Mouse (Mus musculus): ENCODE data around the gene Wdr46. TPM values are rescaled to one million over a fixed set of nuclear protein-coding genes. Genes with fewer than 3 reads are reported as not detected.
A peak's percentile ranks its signal among the peaks of the same experiment; 100 is the strongest.

The Wdr46 gene
- polyA plus RNA-seq, 1 experiment, result not detected

- TF ChIP-seq CTCF (IDR thresholded peaks at IDR 0.05; ENCODE audit: insufficient read depth, low read depth, low read length) (no peak), POLR2A (IDR thresholded peaks at IDR 0.05; ENCODE audit: insufficient read depth, low read depth, low read length) (no peak)
- Histone ChIP-seq H3K4me1 (ENCODE audit: control insufficient read depth, insufficient read depth, low read length) (no peaks in the 10 kb centered on the region), H3K27ac (ENCODE audit: insufficient read depth, low read depth, low read length) (no peak overlapping the region), H3K4me3 (ENCODE audit: insufficient read depth, low read depth, low read length) (no peak overlapping the region)
- 87% methylated on average over 17 of the region's 17 CpGs for WGBS
Observed at GRCm38 (mm10) chr17:33965082-33965845, 24.8 kb downstream of the Wdr46 start.

- 90% methylated on average over 16 of the region's 16 CpGs for WGBS
- no peak overlapping the region for H3K27ac ChIP-seq (ENCODE audit: insufficient read depth, low read depth, low read length)
- no peaks in the 10 kb centered on the region for H3K4me1 ChIP-seq (ENCODE audit: control insufficient read depth, insufficient read depth, low read length)
- TF ChIP-seq CTCF (IDR thresholded peaks at IDR 0.05; ENCODE audit: insufficient read depth, low read depth, low read length) (no peak), POLR2A (IDR thresholded peaks at IDR 0.05; ENCODE audit: insufficient read depth, low read depth, low read length) (no peak)
- no peak overlapping the region for H3K4me3 ChIP-seq (ENCODE audit: insufficient read depth, low read depth, low read length)
Observed at GRCm38 (mm10) chr17:33965846-33966550, 25.5 kb downstream of the Wdr46 start.

GRCm38 (mm10) chr17:33968489-33968888 is 28.0 kb downstream of the Wdr46 start:
- peak; percentile 72 for TF ChIP-seq CTCF (IDR thresholded peaks at IDR 0.05; ENCODE audit: insufficient read depth, low read depth, low read length)
- no peak for TF ChIP-seq POLR2A (IDR thresholded peaks at IDR 0.05; ENCODE audit: insufficient read depth, low read depth, low read length)
- WGBS, result 4% methylated on average over 9 of the region's 9 CpGs
- Histone ChIP-seq H3K4me3 (ENCODE audit: insufficient read depth, low read depth, low read length) (no peak overlapping the region), H3K27ac (ENCODE audit: insufficient read depth, low read depth, low read length) (no peak overlapping the region), H3K4me1 (ENCODE audit: control insufficient read depth, insufficient read depth, low read length) (no peaks in the 10 kb centered on the region)

- H3K4me3 ChIP-seq (ENCODE audit: insufficient read depth, low read depth, low read length), result no peak overlapping the region
- H3K4me1 ChIP-seq (ENCODE audit: control insufficient read depth, insufficient read depth, low read length), result no peaks in the 10 kb centered on the region
- 32% methylated on average over 5 of the region's 5 CpGs for WGBS
- no peak overlapping the region for H3K27ac ChIP-seq (ENCODE audit: insufficient read depth, low read depth, low read length)
- no peak for TF ChIP-seq CTCF (IDR thresholded peaks at IDR 0.05; ENCODE audit: insufficient read depth, low read depth, low read length)
- no peak for TF ChIP-seq POLR2A (IDR thresholded peaks at IDR 0.05; ENCODE audit: insufficient read depth, low read depth, low read length)
Observed at GRCm38 (mm10) chr17:33968927-33969326, 28.5 kb downstream of the Wdr46 start.

DNA sequence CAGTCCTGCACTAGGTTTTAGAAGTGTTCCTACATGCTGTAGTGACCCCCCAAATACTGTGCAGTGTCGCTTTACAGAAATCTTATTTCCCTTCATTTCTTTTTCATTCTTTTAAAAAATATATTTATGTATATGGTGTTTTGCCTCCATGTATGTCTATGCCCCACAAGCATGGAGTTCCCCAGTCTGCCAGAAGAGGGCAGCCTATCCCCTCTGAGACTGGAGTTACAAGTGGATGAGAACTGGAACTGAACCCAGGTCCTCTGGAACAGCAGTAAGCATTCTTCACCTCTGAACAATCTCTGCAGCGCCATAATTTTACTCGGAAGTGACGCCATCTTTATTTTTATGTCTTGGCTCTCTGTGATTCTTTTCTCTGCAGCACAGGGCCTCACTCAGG is 28.9 kb downstream of the Wdr46 start:
- Histone ChIP-seq H3K4me1 (ENCODE audit: control insufficient read depth, insufficient read depth, low read length) (no peaks in the 10 kb centered on the region), H3K4me3 (ENCODE audit: insufficient read depth, low read depth, low read length) (no peak overlapping the region), H3K27ac (ENCODE audit: insufficient read depth, low read depth, low read length) (no peak overlapping the region)
- TF ChIP-seq CTCF (IDR thresholded peaks at IDR 0.05; ENCODE audit: insufficient read depth, low read depth, low read length), result no peak
- TF ChIP-seq POLR2A (IDR thresholded peaks at IDR 0.05; ENCODE audit: insufficient read depth, low read depth, low read length), result no peak
- WGBS, result 73% methylated on average over 4 of the region's 4 CpGs

DNA sequence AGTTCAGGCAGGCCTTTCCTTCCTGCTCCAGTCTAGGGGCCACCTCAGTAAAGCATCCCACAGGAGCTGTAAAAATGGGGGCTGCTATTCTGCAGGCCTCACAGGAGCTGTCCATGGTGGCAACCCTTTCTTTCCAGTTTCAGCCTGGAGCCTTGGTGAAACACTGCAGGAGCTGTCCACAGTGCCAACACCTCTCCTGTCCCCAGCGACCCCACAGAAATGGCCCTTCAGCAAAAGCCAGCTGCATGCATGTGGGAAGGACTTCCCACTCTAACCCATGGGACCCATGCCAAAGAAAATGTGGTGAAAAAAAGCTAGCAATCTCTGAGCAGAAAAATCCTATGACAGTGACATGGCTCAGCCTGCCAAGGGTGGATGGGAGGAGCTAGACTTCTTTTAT is 32.2 kb downstream of the Wdr46 start:
- Histone ChIP-seq H3K4me3 (ENCODE audit: insufficient read depth, low read depth, low read length) (no peak overlapping the region), H3K27ac (ENCODE audit: insufficient read depth, low read depth, low read length) (no peak overlapping the region), H3K4me1 (ENCODE audit: control insufficient read depth, insufficient read depth, low read length) (peaks cover 2% of the 10 kb centered on the region)
- TF ChIP-seq POLR2A (IDR thresholded peaks at IDR 0.05; ENCODE audit: insufficient read depth, low read depth, low read length) (no peak), CTCF (IDR thresholded peaks at IDR 0.05; ENCODE audit: insufficient read depth, low read depth, low read length) (no peak)
- 16% methylated on average over 1 of the region's 1 CpGs for WGBS

DNA sequence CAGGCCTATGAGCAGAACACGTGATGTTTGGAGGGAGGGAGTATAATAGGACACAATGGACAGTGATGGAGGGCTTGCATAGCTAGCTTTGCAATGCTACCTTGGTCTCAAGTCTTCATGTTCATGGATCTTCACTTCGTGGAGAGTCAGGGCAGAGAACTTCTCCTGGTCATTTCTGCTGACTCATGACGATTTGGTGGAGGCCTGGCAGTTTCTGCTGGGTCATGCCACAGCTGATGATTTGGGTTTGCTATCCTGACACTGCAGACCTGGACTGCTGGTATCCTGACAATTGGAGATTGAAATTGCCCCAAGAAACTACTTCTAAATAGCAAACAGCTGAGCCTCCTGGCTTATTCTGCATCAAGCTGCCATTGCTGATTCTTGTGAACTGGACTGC is 33.1 kb downstream of the Wdr46 start:
- 65% methylated on average over 3 of the region's 3 CpGs for WGBS
- TF ChIP-seq POLR2A (IDR thresholded peaks at IDR 0.05; ENCODE audit: insufficient read depth, low read depth, low read length), result no peak
- TF ChIP-seq CTCF (IDR thresholded peaks at IDR 0.05; ENCODE audit: insufficient read depth, low read depth, low read length), result no peak
- Histone ChIP-seq H3K4me3 (ENCODE audit: insufficient read depth, low read depth, low read length) (no peak overlapping the region), H3K4me1 (ENCODE audit: control insufficient read depth, insufficient read depth, low read length) (peaks cover 11% of the 10 kb centered on the region), H3K27ac (ENCODE audit: insufficient read depth, low read depth, low read length) (no peak overlapping the region)

DNA sequence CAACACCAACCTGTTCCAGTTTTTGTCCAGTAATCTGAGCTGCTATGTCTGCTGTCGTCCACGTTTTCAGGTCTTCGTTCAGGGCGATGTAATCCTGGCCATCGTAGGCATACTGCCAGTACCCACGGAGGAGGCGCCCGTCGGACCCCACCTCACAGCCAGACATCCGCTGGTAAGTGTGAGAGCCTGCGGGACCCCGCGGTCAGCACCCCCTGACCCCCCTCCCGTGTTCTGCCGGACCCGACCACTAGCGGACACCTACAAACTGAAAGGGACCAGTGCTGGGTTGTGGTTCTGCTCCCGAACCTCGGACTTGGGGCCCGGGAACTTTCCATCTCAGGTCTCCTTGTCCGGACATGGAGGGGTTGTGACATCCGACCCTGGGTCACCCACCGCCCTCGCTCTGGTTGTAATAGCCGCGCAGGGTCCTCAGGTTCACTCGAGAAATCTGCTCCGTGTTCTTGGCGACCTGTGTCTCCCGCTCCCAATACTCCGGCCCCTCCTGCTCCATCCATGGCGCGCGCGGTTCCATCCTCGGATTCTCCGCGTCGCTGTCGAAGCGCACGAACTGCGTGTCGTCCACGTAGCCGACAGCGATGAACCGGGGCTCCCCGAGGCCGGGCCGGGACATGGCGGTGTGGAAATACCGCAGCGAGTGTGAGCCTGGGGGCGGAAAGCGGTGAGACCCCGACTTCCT is 37.5 kb downstream of the Wdr46 start:
- 2% methylated on average over 57 of the region's 57 CpGs for WGBS
- H3K27ac ChIP-seq (ENCODE audit: insufficient read depth, low read depth, low read length), result no peak overlapping the region
- TF ChIP-seq CTCF (IDR thresholded peaks at IDR 0.05; ENCODE audit: insufficient read depth, low read depth, low read length) (no peak), POLR2A (IDR thresholded peaks at IDR 0.05; ENCODE audit: insufficient read depth, low read depth, low read length) (no peak)
- peak overlapping the region; percentile 62 for H3K4me3 ChIP-seq (ENCODE audit: insufficient read depth, low read depth, low read length)
- H3K4me1 ChIP-seq (ENCODE audit: control insufficient read depth, insufficient read depth, low read length), result peaks cover 23% of the 10 kb centered on the region

GRCm38 (mm10) chr17:33978631-33979031 is 38.2 kb downstream of the Wdr46 start:
- WGBS, result 4% methylated on average over 17 of the region's 17 CpGs
- H3K27ac ChIP-seq (ENCODE audit: insufficient read depth, low read depth, low read length), result no peak overlapping the region
- H3K4me1 ChIP-seq (ENCODE audit: control insufficient read depth, insufficient read depth, low read length), result peaks cover 23% of the 10 kb centered on the region
- TF ChIP-seq CTCF (IDR thresholded peaks at IDR 0.05; ENCODE audit: insufficient read depth, low read depth, low read length), result no peak
- TF ChIP-seq POLR2A (IDR thresholded peaks at IDR 0.05; ENCODE audit: insufficient read depth, low read depth, low read length), result peak; percentile 39
- peak overlapping the region; percentile 62 for H3K4me3 ChIP-seq (ENCODE audit: insufficient read depth, low read depth, low read length)
